Mouse (Mus musculus): ENCODE measurements around the gene Aldh3a2. TPM values are rescaled to one million over a fixed set of nuclear protein-coding genes. Genes with fewer than 3 reads are reported as not detected.

Gene Aldh3a2
- polyA plus RNA-seq, 1 experiment = 27.3 TPM

DNA sequence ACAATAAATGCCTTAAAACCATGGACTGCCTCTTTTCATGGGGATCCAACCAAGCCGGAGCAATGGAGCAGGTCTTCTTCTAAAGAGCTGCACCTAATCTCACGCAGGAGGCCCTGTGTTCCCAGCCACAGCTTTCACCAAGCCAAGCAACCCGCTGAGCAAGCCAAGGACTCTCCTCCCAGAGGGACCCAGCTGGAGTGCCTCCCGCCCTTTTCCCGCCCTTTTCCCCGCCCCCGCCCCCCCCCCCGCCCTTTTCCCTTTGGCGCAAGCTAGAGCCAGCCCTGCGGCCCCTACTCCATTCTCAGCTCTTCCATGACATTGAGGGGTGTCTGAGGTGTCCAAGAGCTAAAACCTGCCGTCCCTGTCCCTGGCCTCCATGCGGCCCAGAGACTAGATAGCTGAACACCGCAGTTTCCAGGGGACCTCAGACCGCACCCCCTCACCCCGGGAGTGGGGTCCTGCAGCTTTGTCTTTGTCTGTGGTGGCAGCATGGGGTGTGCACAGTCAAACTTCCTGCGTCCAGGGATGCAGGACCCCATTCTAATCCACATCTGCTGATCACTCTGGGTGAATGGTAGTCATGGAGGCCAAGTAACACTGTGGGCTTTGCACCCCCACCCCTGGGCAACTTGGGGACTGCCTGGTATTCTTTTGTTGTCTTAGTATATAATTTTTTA, 33.6 kb upstream of the Aldh3a2 start:
- Histone ChIP-seq H3K36me3 (ENCODE audit: control insufficient read depth, insufficient read depth, low read length) (no peaks in the 10 kb centered on the region), H3K4me3 (ENCODE audit: extremely low read depth, insufficient read depth, insufficient read length) (no peak overlapping the region), H3K27me3 (ENCODE audit: control insufficient read depth, insufficient read depth, low read length) (no peaks in the 10 kb centered on the region), H3K27ac (ENCODE audit: insufficient read depth, low read length) (no peak overlapping the region), H3K4me1 (ENCODE audit: control insufficient read depth, insufficient read depth, insufficient read length) (no peaks in the 10 kb centered on the region)
- 81% methylated on average over 16 of the region's 16 CpGs for WGBS
- no peak for TF ChIP-seq POLR2A (IDR thresholded peaks at IDR 0.05; ENCODE audit: low read depth, low read length)
- TF ChIP-seq CTCF (IDR thresholded peaks at IDR 0.05; ENCODE audit: extremely low read depth, insufficient read depth, insufficient read length, insufficient replicate concordance) = no peak
- DNase-seq (ENCODE audit: low read depth in 1 of 2, low spot score in 2 of 2) = no peak

DNA sequence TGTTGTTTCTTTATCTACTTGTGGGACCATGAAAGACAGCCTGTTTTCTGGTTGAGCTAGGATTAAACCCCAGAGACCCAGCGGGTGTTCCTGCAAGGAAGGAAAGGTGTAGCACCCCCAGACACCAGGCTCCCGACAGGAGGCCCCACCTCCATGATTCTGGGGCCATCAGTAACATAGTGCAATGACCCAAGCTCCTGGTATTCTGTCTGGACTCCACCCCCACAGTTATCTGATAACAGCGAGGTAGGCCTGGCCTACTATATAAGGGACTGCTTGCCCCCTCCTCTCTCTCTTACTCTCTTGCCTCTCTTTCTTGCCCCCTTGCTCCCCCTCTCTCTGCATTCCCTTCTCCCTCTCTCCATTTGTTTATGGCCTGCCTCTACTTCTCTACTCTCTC, 32.9 kb upstream of the Aldh3a2 start:
- no peaks in the 10 kb centered on the region for H3K36me3 ChIP-seq (ENCODE audit: control insufficient read depth, insufficient read depth, low read length)
- no peak overlapping the region for H3K27ac ChIP-seq (ENCODE audit: insufficient read depth, low read length)
- no peak overlapping the region for H3K4me3 ChIP-seq (ENCODE audit: extremely low read depth, insufficient read depth, insufficient read length)
- H3K27me3 ChIP-seq (ENCODE audit: control insufficient read depth, insufficient read depth, low read length) = no peaks in the 10 kb centered on the region
- TF ChIP-seq CTCF (IDR thresholded peaks at IDR 0.05; ENCODE audit: extremely low read depth, insufficient read depth, insufficient read length, insufficient replicate concordance) (no peak), POLR2A (IDR thresholded peaks at IDR 0.05; ENCODE audit: low read depth, low read length) (no peak)
- WGBS = 74% methylated on average over 3 of the region's 3 CpGs
- DNase-seq (ENCODE audit: low read depth in 1 of 2, low spot score in 2 of 2) = no peak
- no peaks in the 10 kb centered on the region for H3K4me1 ChIP-seq (ENCODE audit: control insufficient read depth, insufficient read depth, insufficient read length)

DNA sequence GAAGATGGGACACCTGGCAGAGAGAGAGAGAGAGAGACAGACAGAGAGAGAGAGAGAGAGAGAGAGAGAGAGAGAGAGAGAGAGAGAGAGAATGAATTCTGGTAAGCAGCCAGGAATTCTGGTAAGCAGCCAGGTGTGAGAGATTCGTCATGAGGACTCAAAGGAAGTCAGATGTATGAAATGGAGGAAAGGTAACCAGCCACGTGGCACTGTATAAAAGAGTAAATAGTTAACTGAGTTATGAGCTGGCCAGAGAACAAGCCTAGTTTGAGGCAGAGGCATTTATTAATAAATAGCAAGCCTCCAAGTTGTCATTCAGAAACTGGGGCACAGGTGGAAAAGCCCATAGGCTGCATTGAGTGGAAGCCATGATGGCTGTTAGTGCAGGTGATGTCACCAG, 30.6 kb upstream of the Aldh3a2 start:
- WGBS = 67% methylated on average over 2 of the region's 2 CpGs
- DNase-seq (ENCODE audit: low read depth in 1 of 2, low spot score in 2 of 2) = no peak
- Histone ChIP-seq H3K27ac (ENCODE audit: insufficient read depth, low read length) (no peak overlapping the region), H3K4me1 (ENCODE audit: control insufficient read depth, insufficient read depth, insufficient read length) (no peaks in the 10 kb centered on the region), H3K27me3 (ENCODE audit: control insufficient read depth, insufficient read depth, low read length) (no peaks in the 10 kb centered on the region), H3K36me3 (ENCODE audit: control insufficient read depth, insufficient read depth, low read length) (no peaks in the 10 kb centered on the region), H3K4me3 (ENCODE audit: extremely low read depth, insufficient read depth, insufficient read length) (no peak overlapping the region)
- no peak for TF ChIP-seq CTCF (IDR thresholded peaks at IDR 0.05; ENCODE audit: extremely low read depth, insufficient read depth, insufficient read length, insufficient replicate concordance)
- TF ChIP-seq POLR2A (IDR thresholded peaks at IDR 0.05; ENCODE audit: low read depth, low read length) = no peak

GRCm38 (mm10) chr11:61297326-61297725, 30.1 kb upstream of the Aldh3a2 start:
- DNase-seq (ENCODE audit: low read depth in 1 of 2, low spot score in 2 of 2) = no peak
- no peaks in the 10 kb centered on the region for H3K36me3 ChIP-seq (ENCODE audit: control insufficient read depth, insufficient read depth, low read length)
- H3K27ac ChIP-seq (ENCODE audit: insufficient read depth, low read length) = no peak overlapping the region
- H3K4me3 ChIP-seq (ENCODE audit: extremely low read depth, insufficient read depth, insufficient read length) = no peak overlapping the region
- WGBS = 84% methylated on average over 2 of the region's 2 CpGs
- H3K27me3 ChIP-seq (ENCODE audit: control insufficient read depth, insufficient read depth, low read length) = no peaks in the 10 kb centered on the region
- no peaks in the 10 kb centered on the region for H3K4me1 ChIP-seq (ENCODE audit: control insufficient read depth, insufficient read depth, insufficient read length)
- TF ChIP-seq CTCF (IDR thresholded peaks at IDR 0.05; ENCODE audit: extremely low read depth, insufficient read depth, insufficient read length, insufficient replicate concordance) (no peak), POLR2A (IDR thresholded peaks at IDR 0.05; ENCODE audit: low read depth, low read length) (no peak)

DNA sequence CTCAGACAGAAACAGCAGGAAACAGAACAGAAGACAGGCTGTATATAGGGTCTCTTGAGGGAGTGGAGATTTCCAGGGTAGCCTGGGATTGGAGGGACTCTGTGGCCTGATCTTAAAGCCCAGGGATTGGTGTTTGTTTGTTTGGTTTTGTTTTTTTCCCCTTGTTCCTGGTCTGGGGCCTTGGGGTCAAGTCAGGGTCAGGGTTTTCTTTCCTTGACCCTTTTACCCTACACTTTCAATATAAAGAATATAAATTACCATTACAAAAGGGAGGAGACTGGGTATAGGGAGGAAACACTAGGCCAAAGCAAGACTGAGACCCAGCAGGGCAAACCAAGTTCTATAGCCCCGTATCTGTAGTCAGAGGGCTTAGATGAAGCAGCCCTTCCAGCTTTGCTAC, 29.3 kb upstream of the Aldh3a2 start:
- H3K4me1 ChIP-seq (ENCODE audit: control insufficient read depth, insufficient read depth, insufficient read length) = no peaks in the 10 kb centered on the region
- H3K27me3 ChIP-seq (ENCODE audit: control insufficient read depth, insufficient read depth, low read length) = no peaks in the 10 kb centered on the region
- H3K36me3 ChIP-seq (ENCODE audit: control insufficient read depth, insufficient read depth, low read length) = no peaks in the 10 kb centered on the region
- DNase-seq (ENCODE audit: low read depth in 1 of 2, low spot score in 2 of 2) = no peak
- WGBS = 80% methylated on average over 1 of the region's 1 CpGs
- no peak overlapping the region for H3K27ac ChIP-seq (ENCODE audit: insufficient read depth, low read length)
- TF ChIP-seq CTCF (IDR thresholded peaks at IDR 0.05; ENCODE audit: extremely low read depth, insufficient read depth, insufficient read length, insufficient replicate concordance) (no peak), POLR2A (IDR thresholded peaks at IDR 0.05; ENCODE audit: low read depth, low read length) (no peak)
- H3K4me3 ChIP-seq (ENCODE audit: extremely low read depth, insufficient read depth, insufficient read length) = no peak overlapping the region

- no peak for DNase-seq (ENCODE audit: low read depth in 1 of 2, low spot score in 2 of 2)
- H3K36me3 ChIP-seq (ENCODE audit: control insufficient read depth, insufficient read depth, low read length) = no peaks in the 10 kb centered on the region
- no peak overlapping the region for H3K4me3 ChIP-seq (ENCODE audit: extremely low read depth, insufficient read depth, insufficient read length)
- no peaks in the 10 kb centered on the region for H3K4me1 ChIP-seq (ENCODE audit: control insufficient read depth, insufficient read depth, insufficient read length)
- H3K27me3 ChIP-seq (ENCODE audit: control insufficient read depth, insufficient read depth, low read length) = no peaks in the 10 kb centered on the region
- no peak overlapping the region for H3K27ac ChIP-seq (ENCODE audit: insufficient read depth, low read length)
- TF ChIP-seq CTCF (IDR thresholded peaks at IDR 0.05; ENCODE audit: extremely low read depth, insufficient read depth, insufficient read length, insufficient replicate concordance) (no peak), POLR2A (IDR thresholded peaks at IDR 0.05; ENCODE audit: low read depth, low read length) (no peak)
- WGBS = 93% methylated on average over 2 of the region's 2 CpGs
These were observed 28.3 kb upstream of the Aldh3a2 start for GRCm38 (mm10) chr11:61295556-61295955.

DNA sequence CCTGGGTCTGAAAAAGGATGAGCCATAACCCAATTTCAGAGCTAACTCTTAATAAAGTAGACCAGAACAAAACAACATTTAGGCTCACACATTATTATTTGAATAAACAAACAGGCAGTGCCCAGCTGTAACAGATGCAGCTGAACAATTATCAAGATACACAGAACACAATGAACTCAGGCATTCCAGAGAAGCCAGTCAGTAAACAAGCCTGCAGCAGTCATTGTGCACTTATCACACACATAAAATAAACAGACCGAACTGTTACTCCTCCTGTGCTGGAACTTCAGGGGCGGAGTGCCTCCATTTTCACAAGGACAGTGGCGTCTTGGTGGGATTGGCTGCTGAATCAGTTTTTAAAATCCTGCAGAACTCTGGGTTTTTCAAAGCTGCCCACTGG, 27.2 kb upstream of the Aldh3a2 start:
- Histone ChIP-seq H3K27ac (ENCODE audit: insufficient read depth, low read length) (no peak overlapping the region), H3K36me3 (ENCODE audit: control insufficient read depth, insufficient read depth, low read length) (no peaks in the 10 kb centered on the region), H3K4me3 (ENCODE audit: extremely low read depth, insufficient read depth, insufficient read length) (no peak overlapping the region), H3K27me3 (ENCODE audit: control insufficient read depth, insufficient read depth, low read length) (no peaks in the 10 kb centered on the region), H3K4me1 (ENCODE audit: control insufficient read depth, insufficient read depth, insufficient read length) (no peaks in the 10 kb centered on the region)
- TF ChIP-seq CTCF (IDR thresholded peaks at IDR 0.05; ENCODE audit: extremely low read depth, insufficient read depth, insufficient read length, insufficient replicate concordance) (no peak), POLR2A (IDR thresholded peaks at IDR 0.05; ENCODE audit: low read depth, low read length) (no peak)
- DNase-seq (ENCODE audit: low read depth in 1 of 2, low spot score in 2 of 2) = no peak
- 77% methylated on average over 3 of the region's 3 CpGs for WGBS
